Mouse (Mus musculus) heart, postnatal 0 days (tissue): ENCODE results near the gene Eif3g.

Experiments
- CTCF ChIP-seq: IDR thresholded peaks from 2 replicates; pipeline ENCODE4 v1.5.1; 2016; ENCODE audit warnings: antibody characterized with exemption, control low read depth, low read depth
- EP300 ChIP-seq: IDR thresholded peaks from 2 replicates; pipeline ENCODE4 v1.6.1; 2016; ENCODE audit warnings: antibody characterized with exemption, low read depth

DNA sequence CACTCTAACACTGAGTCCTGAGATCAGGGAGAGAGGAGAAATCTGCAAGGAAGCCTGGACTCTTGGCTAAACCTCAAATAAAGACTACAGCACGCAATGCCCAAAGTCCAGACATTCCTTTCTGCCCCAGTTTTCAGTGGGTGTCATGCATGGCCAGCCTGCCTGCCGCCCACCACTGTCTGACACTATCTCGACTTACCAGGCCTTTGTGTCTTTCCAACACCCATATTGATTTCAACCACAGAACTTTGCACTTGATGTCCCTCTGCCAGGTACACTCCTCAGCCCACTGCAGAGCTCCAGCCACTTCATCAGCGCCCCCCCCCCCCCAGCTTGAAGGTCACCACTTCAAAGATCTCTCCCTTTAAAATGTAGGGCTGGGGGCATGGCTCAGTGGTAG lies 36.2 kb downstream of the Eif3g start:
- TF ChIP-seq CTCF: no peak
- no peak for TF ChIP-seq EP300
